Mouse (Mus musculus) liver, adult 2 months (tissue): Measurements from ENCODE around the gene Sox1. TPM values are rescaled to one million over a fixed set of nuclear protein-coding genes. Genes with fewer than 3 reads are reported as not detected.

Source experiments
- DNase-seq: peaks from one replicate; pipeline ENCODE4 v3.0.0-alpha.2; 2011; ENCODE audit warnings: low read depth, low spot score; ENCODE audit errors: extremely low read depth
- H3K27ac ChIP-seq: fragments of 200-500 bp; replicated peaks from 2 replicates; pipeline ENCODE4 v1.5.1; 2012; ENCODE audit warnings: low read depth, mild to moderate bottlenecking, control low read depth, inconsistent platforms, low read length; ENCODE audit not compliant: insufficient read depth
- H3K27me3 ChIP-seq: fragments of 200-500 bp; 2 replicates; pipeline ENCODE4 v1.6.1; 2012; ENCODE audit warnings: mild to moderate bottlenecking, moderate library complexity, low read length, inconsistent platforms; ENCODE audit not compliant: control insufficient read depth, insufficient read depth
- H3K36me3 ChIP-seq: fragments of 200-500 bp; 2 replicates; pipeline ENCODE4 v1.6.1; 2012; ENCODE audit warnings: low read length, inconsistent platforms; ENCODE audit not compliant: control insufficient read depth, insufficient read depth
- H3K4me1 ChIP-seq: fragments of 200-500 bp; 2 replicates; pipeline ENCODE4 v1.6.1; 2011; ENCODE audit warnings: low read length; ENCODE audit not compliant: control insufficient read depth, insufficient read depth
- H3K4me3 ChIP-seq: fragments of 200-500 bp; 2 replicates; pipeline ENCODE4 v1.5.1; 2011; ENCODE audit warnings: low read depth, mild to moderate bottlenecking, control low read depth, low read length, moderate library complexity; ENCODE audit not compliant: insufficient read depth
- H3K79me2 ChIP-seq: fragments of 200-500 bp; 2 replicates; pipeline ENCODE4 v1.6.1; 2012; ENCODE audit warnings: inconsistent platforms, mild to moderate bottlenecking, low read length, moderate library complexity; ENCODE audit not compliant: control insufficient read depth, insufficient read depth
- H3K9ac ChIP-seq: fragments of 200-500 bp; 2 replicates; pipeline ENCODE4 v1.6.1; 2012; ENCODE audit warnings: low read depth, mild to moderate bottlenecking, control low read depth, inconsistent platforms, low read length
- CTCF ChIP-seq: fragments of 200-500 bp; IDR thresholded peaks from 2 replicates; pipeline ENCODE4 v1.5.1; 2011; ENCODE audit warnings: low read depth, low read length, control low read depth
- POLR2A ChIP-seq: fragments of 200-500 bp; IDR thresholded peaks from 2 replicates; pipeline ENCODE4 v1.6.1; 2011; ENCODE audit warnings: low read length, control low read depth; ENCODE audit not compliant: insufficient read depth; ENCODE audit errors: extremely low read depth
- WGBS: fragments of 180-500 bp; shearing (Covaris S2); methylation state at CpG from one replicate; pipeline ENCODE4 v1.1.7; 2018; 5-methylcytosine and 5-hydroxymethylcytosine counted together
- polyA plus RNA-seq: library from polyadenylated mRNA; depleted of rRNA; stranded (reverse); fragments of >200 nt; gene quantifications from 2 replicates; pipeline ENCODE4 v1.2.3, GENCODE M21; 2012
- total RNA-seq: library from RNA; depleted of rRNA; stranded (reverse); fragments of >200 nt; gene quantifications from 2 replicates; pipeline ENCODE4 v1.2.3, GENCODE M21; 2014

Gene Sox1
- total and polyA plus RNA-seq, 2 experiments, result not detected

- peaks cover 27% of the 10 kb centered on the region for H3K27me3 ChIP-seq
- TF ChIP-seq POLR2A (no peak), CTCF (no peak)
- H3K4me3 ChIP-seq, result no peak overlapping the region
- H3K9ac ChIP-seq, result no peak overlapping the region
- DNase-seq, result no peak
- H3K4me1 ChIP-seq, result peaks cover 4% of the 10 kb centered on the region; the same call in 1 of the 2 replicates
- no peak overlapping the region for H3K27ac ChIP-seq
- no peaks in the 10 kb centered on the region for H3K79me2 ChIP-seq
- no peaks in the 10 kb centered on the region for H3K36me3 ChIP-seq
- 8% methylated on average over 4 of the region's 4 CpGs for WGBS
These were observed 7.2 kb upstream of the Sox1 start for GRCm38 (mm10) chr8:12387901-12388300.

- no peaks in the 10 kb centered on the region for H3K36me3 ChIP-seq
- no peak overlapping the region for H3K9ac ChIP-seq
- no peak overlapping the region for H3K27ac ChIP-seq
- DNase-seq, result no peak
- TF ChIP-seq POLR2A (no peak), CTCF (no peak)
- 14% methylated on average over 10 of the region's 10 CpGs for WGBS
- peaks cover 4% of the 10 kb centered on the region; the same call in 1 of the 2 replicates for H3K4me1 ChIP-seq
- H3K27me3 ChIP-seq, result peaks cover 20% of the 10 kb centered on the region
- H3K4me3 ChIP-seq, result no peak overlapping the region
- no peaks in the 10 kb centered on the region for H3K79me2 ChIP-seq
These were observed 6.5 kb upstream of the Sox1 start for GRCm38 (mm10) chr8:12388390-12389115.

- no peak for DNase-seq
- Histone ChIP-seq H3K4me1 (peaks cover 1% of the 10 kb centered on the region; the same call in 1 of the 2 replicates), H3K4me3 (no peak overlapping the region), H3K27ac (no peak overlapping the region), H3K27me3 (peaks cover 20% of the 10 kb centered on the region), H3K9ac (no peak overlapping the region), H3K79me2 (no peaks in the 10 kb centered on the region), H3K36me3 (no peaks in the 10 kb centered on the region)
- TF ChIP-seq POLR2A (no peak), CTCF (no peak)
- 7% methylated on average over 5 of the region's 5 CpGs for WGBS
These were observed 6.0 kb upstream of the Sox1 start for GRCm38 (mm10) chr8:12389116-12389471.

- Histone ChIP-seq H3K79me2 (no peaks in the 10 kb centered on the region), H3K27me3 (peaks cover 20% of the 10 kb centered on the region), H3K27ac (no peak overlapping the region), H3K36me3 (no peaks in the 10 kb centered on the region), H3K4me3 (no peak overlapping the region), H3K9ac (no peak overlapping the region), H3K4me1 (no peaks in the 10 kb centered on the region)
- no peak for TF ChIP-seq CTCF
- TF ChIP-seq POLR2A, result no peak
- 6% methylated on average over 29 of the region's 29 CpGs for WGBS
- no peak for DNase-seq
These were observed 5.1 kb upstream of the Sox1 start for GRCm38 (mm10) chr8:12389801-12390639.

GRCm38 (mm10) chr8:12390640-12391365 is 4.3 kb upstream of the Sox1 start:
- no peaks in the 10 kb centered on the region for H3K36me3 ChIP-seq
- H3K9ac ChIP-seq, result no peak overlapping the region
- no peak for TF ChIP-seq CTCF
- peaks cover 21% of the 10 kb centered on the region for H3K27me3 ChIP-seq
- no peaks in the 10 kb centered on the region for H3K79me2 ChIP-seq
- H3K4me1 ChIP-seq, result no peaks in the 10 kb centered on the region
- WGBS, result 7% methylated on average over 38 of the region's 38 CpGs
- no peak overlapping the region for H3K27ac ChIP-seq
- DNase-seq, result no peak
- no peak overlapping the region for H3K4me3 ChIP-seq
